Mouse (Mus musculus) small intestine, adult 2 months (tissue): ENCODE results near the gene Unc13b.

Source experiments
- CTCF ChIP-seq: fragments of 200-500 bp; IDR thresholded peaks from 2 replicates; pipeline ENCODE4 v1.5.1; 2012; ENCODE audit warnings: low read depth, mild to moderate bottlenecking, control low read depth, inconsistent platforms, low read length, moderate library complexity, mixed read lengths; ENCODE audit not compliant: insufficient replicate concordance, insufficient read length; ENCODE audit errors: extremely low read depth
- POLR2A ChIP-seq: fragments of 200-500 bp; IDR thresholded peaks from 2 replicates; pipeline ENCODE4 v1.6.1; 2012; ENCODE audit warnings: low read depth, mild to moderate bottlenecking, control low read depth, inconsistent platforms, low read length, moderate library complexity

GRCm38 (mm10) chr4:43248026-43248425, 189.3 kb downstream of the Unc13b start:
- TF ChIP-seq CTCF (no peak), POLR2A (no peak)
